Mouse (Mus musculus) lung, postnatal 25 days (tissue): ENCODE measurements around the gene Fignl1.

Source experiments
- DNase-seq: peaks from one replicate; pipeline ENCODE4 v3.0.0; 2022; ENCODE audit warnings: low spot score

The Fignl1 gene

DNA sequence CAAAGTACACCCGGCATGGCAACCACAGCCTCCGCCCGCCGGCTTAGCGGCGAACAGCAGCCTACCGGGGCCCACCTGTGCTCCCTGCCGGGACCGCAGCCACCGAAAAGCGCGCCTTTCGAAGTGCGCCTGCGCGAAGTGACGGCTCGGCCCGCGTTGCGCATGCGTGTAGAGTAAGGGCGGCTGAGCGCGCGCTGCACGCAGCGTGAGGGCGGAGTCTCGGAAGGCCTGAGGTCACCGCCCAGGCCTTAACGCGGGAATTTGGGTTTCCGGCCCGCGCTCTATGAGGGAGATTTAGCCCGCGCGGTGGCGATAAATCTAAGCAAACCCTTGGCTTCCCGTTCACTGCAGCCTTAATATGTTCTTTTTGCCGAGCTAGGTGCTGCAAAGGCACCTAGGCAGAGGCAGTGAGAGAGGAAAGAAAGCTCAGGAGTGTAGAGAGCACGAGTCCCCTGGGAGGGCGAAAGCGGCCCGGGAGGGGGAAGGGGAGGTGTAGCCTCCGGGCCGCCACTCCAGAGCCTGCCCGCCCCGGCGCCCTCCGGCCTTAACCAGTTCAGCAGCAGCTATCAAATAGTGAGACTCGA, at the start of gene Fignl1:
Fignl1 (minus strand) TSS at position 143 of the 584 bp plus-strand sequence.
- DNase-seq: peak; percentile 95

DNA sequence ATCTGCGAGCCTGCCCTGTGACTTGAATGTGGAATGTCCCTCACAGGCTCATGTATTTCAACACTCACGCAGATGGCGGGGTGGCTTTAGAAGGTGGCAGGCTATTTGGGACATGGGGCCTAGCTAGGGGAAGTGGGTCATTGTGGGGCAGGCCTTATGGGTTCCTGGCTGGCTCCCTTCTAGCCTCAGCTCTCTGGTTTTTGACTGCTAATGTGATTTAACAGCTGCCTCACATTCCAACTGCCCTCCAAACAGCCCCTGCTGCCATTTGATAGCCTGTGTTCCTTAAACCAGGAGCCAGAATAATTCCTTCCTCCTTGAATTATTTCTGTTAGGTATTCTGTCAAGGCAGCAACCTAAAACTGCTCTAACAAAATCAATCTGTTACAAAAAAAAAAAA, 48.2 kb upstream of the Fignl1 start:
- DNase-seq: no peak

DNA sequence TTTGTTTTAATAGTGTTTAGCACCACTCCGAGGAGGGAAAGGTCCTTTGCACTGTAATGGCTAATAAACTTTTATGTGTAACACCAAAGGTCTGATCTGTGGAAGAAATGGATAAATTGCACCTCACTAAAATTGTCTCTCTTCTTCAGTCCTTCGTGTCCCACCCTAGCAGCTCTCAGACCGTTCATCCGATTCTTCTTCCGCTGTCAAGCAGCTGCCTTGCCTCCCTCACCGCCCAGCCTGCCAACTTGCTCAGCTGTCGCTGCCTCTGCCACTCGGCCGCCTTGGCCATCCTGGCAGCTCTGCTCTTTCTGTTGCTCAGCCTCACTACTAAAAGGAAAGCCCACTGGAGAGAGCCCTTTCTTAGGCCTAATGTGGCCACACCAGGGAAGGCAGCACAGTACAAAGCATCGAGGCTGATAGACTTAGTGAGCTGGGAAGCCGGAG, 46.9 kb upstream of the Fignl1 start:
- DNase-seq: no peak

DNA sequence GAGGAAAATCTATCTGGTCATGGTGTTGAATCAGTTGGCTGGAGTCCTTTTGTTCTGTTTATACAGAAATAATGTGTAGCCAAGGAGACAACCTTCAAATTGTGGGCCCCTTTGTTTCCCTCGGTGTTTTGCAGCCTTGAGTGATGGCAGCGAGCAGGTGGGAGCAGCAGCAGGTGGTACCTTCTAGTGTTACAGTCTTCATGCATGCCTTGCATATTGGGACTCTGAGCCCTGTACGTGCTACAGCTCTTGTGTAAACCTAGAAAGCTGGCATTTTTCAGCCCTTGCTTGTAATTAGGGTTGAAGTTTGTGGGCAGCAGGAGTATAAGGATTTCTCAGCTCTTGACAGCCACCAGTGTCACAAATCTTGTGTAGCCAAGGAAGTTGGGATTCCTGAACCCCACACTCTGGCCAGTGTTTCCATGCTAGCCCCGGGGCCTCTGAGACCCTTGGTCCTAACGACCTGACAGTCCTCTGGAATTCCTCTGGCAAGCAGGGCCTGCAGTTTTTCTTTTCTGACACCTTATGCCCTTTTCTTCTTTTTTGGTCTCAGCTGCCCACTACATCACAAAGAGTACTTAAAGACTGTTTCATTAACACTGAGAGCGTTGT, 46.4 kb upstream of the Fignl1 start:
- DNase-seq: no peak

DNA sequence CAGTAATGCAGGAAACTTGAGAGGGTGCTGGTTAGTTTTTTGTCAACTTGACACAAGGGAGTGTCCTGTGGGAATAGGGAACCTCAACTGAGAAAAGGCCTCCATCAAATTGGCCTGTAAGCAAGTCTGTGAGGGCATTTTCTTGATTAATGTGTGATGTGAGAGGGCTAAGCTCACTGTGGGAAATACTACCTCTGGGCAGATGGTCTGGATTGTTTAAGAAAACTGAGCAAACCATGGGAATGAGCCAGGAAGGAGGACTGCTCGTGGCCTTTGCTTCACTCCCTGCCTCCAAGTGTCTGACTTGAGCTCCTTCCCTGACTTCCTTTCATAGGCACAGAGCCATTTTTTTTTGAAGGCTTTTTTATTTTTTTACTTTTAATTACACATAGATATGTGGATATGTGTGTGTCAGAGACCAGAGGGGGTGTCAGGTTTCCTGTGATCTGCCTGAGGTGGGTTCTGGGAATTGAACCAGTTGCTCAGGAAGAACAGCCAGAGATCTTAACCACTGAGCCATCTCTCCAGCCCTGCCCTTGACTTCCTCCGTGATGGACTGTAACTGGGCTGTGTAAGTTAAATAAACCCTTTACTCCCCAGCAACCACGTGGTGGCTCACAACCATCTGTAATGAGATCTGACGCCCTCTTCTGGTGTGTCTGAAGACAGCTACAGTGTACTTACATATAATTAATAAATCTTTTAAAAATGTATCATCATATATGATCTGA, 45.1 kb upstream of the Fignl1 start:
- no peak for DNase-seq

DNA sequence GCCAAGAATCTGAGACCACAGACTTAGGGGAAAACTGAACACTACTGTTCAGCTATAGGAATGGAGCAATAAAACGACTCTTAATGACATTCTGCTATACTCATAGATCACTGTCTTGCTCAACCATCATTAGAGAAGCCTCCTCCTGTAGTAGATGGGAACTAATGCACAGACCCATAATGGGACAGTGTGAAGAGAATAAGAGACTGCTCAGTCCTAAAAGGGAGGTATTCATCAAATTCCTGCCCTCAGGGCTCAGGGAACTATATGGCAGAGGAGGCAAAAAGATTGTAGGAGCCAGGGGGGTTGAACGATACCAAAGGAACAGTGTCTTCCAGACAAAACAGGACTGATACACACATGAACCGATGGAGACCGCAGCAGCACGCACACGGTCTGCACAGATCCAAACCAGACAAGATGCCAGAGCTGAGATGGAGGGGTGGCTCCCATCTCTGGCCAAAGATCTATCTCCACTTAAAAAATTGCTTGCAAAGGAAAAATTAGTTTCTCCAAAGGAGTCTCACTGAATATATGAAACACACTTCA, 43.3 kb upstream of the Fignl1 start:
- no peak for DNase-seq

DNA sequence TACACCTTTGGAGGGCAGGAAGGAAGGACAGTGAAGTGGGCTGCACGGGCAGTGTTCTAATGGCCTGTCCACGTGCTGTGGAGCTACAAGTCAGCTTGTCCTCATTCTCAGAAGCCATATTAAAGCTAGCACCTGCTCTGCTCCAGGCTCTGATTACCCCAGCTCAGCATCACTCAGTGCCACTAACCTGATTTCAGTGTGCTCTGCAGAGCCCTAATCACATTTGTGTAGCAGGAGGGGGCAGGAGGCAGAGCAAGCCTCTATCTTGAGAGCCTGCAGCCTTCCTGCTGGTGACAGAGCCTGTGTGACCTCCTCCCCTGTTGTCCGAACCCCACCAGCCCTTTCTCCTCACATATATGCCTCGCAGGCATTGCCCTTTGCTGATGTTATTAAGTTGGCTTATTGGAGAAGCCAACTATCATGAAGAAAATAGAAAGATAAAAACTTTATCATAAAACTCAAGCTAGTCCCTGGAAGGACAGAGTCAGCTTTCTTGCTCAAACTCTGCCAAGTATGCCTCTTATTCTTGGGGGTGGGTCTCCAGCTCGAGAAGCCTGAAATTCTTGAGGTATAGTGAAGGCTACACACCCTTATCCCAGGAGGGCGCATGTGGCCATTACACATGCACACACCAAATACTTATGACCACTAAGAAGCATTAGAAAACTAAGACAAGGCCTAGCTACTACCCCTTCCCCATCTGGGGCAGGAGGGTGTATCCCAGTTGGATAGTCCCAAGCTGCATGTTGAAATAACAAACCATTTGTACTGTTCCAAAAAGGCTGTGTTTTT, 41.9 kb upstream of the Fignl1 start:
- no peak for DNase-seq

DNA sequence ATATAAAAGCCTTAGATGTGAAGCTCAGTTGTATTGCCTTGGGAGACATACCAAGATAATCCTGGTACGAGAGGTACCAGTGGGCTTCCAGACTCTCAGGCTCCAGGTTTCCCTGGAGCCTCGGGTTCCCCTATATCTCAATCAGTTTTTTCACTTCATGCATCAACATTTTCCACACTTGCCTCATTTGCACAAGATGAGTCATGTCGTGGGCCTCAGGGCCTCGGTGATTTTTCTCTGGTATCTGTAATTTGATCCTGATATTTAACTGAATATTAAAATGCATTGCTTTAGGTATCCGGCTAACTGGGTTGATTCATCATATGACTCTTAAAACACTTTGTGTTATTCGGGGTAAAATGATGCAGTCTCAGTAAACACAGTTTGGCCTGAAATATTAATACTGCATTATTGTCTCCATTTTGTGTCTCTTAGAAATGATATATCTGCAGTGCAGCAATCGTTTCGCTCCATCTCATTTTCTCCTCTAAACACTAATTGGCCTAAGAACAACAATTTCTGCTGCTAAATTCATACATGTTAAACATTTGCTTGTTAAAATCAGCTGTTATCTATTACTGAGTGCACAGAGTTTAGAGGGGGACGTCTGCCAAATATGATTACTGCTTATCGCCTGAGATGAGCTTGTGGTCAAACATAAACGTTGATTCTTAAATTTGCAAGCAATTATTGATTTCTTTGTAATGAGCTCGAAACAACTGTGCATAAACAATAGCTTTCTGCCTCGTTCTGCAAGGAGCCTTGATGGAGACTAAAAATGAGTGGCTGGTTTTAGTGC, 41.0 kb upstream of the Fignl1 start:
- DNase-seq: no peak

DNA sequence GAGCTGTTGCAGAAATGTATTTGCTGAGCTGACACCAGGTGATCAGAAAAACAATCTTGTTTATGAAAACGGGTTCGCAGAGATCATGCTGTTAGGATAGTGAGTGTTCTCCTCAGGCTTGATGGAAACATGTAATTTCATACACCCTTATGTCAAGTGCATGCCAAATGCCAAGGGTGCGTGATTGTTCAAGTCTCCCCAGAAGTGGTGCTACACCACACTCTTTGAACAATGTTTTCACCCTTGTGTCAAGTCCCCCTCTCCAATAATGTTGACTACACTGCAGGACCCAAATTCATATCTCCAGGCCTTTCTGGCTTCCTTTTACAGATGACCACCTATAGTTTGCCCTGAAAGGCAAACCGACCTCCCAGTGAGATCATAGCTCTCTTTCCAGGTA, 39.7 kb upstream of the Fignl1 start:
- DNase-seq: no peak

DNA sequence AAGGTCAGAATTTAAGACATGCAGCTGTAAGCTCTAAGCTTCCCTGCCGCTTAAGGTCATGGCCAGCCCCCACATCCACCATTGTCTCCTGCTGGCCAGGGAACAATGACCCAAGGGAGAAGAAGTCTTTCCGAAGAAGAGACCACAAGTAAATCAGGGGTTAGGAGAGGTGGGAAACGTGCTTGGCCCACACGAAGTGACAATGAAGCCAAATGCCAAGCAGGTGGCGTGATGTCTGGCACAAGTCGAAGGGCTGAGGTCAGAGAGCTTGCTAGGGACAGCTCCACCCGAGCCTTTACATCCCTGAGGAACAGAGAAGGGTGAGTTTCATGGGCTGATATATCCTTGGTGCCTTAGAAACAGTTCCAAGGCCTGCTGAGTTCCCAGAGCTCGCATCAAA, 36.3 kb upstream of the Fignl1 start:
- no peak for DNase-seq

DNA sequence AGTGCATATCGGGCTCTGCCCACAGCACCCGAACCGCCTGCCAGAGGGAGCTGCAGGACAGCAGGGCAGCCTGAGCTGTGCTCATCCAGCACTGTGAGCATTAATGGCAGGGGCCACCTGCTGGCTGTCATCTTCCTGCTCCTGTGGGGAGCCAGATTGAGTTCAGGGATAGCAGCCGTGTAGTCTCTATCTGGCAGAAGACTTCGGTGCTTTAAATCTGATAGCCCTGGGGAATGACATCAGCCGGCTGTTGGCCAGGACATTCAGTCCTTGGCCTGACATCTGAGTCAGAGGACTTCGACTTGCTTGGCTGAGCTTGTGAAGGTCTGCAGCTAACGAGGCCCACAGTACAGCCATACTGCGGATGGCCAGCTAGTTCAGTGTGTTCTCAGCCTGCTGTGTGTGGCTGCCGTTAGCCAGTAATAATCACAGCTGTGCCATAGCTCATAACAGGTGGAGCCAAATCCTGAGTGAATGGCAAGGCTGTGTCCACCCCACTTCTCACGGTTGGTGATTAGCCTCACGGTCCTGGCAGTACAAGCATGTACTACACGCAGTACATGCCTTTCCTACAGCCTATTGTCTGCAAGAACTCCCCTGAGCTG, 35.7 kb upstream of the Fignl1 start:
- peak; percentile 71 for DNase-seq

DNA sequence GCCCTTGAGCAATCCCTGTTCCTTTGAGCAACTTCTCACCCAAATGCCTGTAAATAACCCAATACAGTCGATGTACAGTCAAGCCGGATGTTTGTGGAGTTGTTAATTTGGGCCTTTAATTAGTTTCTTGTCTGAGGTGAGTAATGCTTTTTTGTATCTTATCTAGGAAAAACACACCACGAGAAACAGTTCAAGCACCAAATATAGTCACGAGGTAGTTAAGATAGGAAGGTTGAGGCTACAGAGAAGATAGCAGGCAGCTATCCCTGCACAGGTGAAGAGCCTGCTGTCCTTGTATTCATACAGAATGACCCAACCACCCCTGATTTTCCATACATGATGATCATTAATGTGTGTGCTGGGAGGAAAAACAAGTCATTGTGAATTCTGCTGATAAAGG, 32.8 kb upstream of the Fignl1 start:
- no peak for DNase-seq

DNA sequence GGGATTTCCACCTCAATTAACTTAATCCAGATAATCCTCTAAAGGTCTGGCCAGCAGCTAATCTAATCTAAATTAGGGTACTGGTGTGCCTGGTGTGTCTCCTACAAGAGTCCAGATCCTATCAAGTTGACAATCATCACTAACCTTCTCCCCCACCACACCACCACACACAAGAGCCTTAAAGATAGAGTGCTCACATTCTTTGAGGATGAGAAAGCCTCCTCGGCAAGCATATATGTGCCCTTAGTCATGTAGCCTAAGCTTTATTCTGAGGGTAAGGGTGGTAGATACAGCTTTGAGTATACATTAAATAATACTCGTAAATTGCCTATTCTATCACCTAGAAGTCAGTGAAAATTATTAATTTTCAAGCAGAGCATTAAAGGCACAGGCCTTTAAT, 32.0 kb upstream of the Fignl1 start:
- no peak for DNase-seq

DNA sequence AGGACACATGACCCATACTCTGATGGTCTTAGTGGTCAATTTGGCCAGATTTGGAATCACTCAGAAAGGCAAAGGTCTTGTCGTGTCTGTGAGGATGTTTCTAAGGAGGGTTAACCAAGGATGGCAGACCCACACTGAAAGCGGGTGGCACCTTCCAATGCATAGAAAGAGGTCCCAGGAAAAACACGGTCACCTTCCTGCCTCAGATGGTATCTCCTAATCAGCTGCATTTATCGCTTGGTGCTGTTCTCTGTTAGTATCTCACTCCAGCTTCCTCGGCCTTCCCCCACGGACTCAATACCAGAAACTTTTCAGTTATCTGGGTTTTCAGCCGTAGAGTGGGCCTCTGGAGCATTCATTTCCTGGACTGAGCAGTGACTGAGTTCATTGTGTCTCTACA, 31.1 kb upstream of the Fignl1 start:
- no peak for DNase-seq

DNA sequence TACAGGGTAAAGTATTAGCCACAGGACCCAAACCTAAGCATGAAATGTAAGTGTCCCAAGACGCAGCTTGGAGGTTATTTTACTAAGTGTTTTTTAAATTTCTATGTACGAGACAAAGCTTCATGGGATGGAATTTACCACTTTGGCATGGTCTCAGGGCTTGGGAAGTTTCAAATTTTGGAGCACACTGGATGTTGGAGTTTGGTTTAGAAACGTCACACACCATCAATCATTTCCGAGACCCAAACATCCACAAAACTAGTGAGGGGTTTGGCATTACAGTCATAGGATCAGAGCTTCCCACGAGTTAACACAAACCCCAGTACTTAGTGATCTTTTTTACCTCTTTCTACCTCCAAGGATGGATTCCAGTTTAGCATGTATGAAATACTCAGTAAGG, 28.6 kb upstream of the Fignl1 start:
- no peak for DNase-seq

DNA sequence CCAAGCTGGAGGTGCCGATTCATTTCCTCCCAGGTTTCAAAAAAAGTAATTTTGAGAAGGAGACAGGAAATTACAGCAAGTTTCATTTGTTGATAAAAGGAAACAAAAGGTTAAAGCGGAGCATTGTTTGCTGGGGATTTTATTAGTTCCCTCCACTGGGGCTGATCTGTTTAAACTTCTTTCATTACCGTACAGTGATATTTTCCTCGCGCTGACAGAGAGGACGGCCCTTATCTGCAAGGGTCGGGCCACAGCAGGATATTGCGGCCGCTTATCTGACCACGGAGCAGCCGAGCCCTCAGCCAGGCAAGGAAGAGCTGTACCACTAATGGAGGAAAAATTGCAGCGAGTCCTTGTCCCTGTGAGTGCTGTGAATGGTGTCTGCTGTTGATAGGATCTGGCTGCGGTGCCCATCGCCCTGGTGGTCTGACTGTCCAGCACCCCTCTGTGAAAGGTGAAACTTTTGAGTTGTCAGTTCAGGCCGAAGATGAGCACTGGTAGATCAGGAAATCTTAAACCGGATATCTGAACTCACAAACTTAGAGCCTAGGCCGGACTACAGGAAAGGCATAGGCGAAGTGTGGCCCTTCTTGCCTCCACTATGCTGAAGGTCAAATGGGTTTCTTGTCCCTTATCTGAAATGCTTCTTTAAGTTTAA, 28.1 kb upstream of the Fignl1 start:
- no peak for DNase-seq

DNA sequence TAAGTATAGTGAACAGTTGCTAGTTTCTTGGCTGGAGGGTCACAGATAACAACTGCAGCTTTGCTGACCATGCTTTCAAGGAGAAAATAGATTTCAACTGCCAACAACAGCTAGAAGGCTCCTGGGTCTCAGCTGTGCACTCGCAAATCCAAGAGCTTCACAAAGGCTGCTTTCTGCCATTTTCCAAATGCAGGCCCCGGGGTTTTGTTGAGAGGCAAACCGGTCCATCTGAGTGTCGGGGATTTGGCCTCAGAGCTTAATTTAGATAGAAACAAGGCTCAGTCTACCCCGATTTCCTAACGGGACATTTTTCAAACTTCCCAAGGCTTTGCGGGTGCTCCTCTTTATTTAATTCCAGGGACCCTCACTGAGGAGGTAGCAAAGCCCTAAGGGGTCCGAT, 27.5 kb upstream of the Fignl1 start:
- no peak for DNase-seq

DNA sequence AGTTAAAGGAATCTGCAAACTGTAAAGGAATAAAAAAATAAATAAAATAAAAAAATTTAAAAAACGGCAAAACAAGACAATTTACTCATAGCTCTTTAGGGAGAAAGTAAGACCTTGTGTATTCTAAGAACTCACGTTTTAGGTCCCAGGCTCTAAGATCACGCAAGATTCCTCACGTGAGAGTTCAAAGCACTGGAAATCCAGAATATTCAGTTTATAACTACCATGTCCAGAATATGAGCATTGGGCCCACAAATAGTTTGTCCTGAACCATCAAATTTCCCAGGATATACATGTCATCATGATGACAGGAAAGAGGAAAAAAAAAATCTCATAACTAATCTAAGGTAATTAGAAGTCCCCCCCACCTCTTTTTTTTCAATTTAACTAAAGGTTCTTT, 27.0 kb upstream of the Fignl1 start:
- DNase-seq: no peak

DNA sequence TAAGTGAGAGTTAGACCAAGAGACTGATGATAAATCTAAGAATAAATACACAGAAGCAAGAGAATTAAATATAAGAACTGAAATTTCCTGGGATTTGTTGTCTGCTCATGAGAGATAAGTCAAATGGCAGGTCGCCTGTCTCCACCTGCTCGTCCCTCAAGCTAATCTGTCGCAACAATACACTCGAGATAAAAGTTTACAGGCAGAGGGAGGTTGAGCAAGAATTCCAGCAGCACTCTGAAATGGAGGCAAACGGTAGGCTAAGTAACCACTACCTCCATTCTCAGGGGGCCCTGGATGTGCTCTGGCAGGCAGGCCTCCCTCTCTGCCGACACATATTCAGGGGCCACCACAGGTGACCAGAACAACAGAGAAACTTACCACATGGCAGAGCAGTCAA, 26.6 kb upstream of the Fignl1 start:
- DNase-seq: no peak

DNA sequence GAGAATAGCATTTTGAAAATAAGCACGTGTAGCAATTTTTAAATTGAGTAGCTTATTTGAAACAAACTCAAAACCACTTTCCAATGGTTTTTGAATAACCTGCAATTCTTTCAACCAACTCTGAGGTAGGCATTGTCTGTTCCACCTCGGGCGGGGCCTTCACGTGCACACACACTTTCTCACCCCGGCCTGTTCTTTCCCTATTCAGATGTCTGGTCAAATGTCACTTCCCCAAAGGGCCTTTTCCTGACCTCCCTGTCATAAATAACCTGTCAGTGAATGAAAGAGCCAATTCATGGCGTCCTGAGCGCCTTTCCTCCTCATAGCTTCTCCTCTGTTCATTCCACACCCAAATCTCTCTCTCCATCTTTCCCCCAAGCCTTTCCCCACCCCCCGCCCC, 24.3 kb upstream of the Fignl1 start:
- DNase-seq: no peak

DNA sequence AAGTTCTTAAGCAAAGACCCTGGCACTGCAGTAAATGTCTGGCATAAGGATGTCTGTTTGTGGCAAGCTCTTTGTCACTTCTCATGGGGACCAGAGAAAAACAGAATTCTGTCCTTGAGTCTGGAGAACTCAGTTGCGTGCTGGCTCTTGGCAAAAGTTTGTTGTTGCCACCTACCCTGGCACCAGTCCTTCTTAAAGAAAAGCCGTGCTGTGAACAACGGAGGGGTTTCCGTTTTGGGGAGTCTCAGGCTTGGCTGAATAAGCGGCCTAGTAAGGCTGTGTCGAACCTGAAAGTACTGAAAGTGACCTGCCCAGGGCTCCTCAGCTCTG, 24.0 kb upstream of the Fignl1 start:
- no peak for DNase-seq
